Mouse (Mus musculus) limb, embryonic 14.5 days (tissue): ENCODE data around the gene Wdr70. TPM values are rescaled to one million over a fixed set of nuclear protein-coding genes. Genes with fewer than 3 reads are reported as not detected.

Source experiments
- ATAC-seq: fragments of 200-750 bp; cut with Nextera tagmentation; 2 replicates; pipeline ENCODE4 v1.8.0; 2017; ENCODE audit warnings: low read depth, moderate number of reproducible peaks, moderate TSS enrichment; ENCODE audit not compliant: low FRiP score
- DNase-seq: peaks from one replicate; pipeline ENCODE4 v3.0.0-alpha.2; 2015; ENCODE audit warnings: low spot score
- H3K27ac ChIP-seq: fragments of 300-500 bp; sonication (generic); replicated peaks from 2 replicates; pipeline ENCODE4 v1.5.1; 2014; ENCODE audit warnings: low read depth, mild to moderate bottlenecking, low read length, moderate library complexity, mixed read lengths
- H3K27me3 ChIP-seq: fragments of 300-500 bp; sonication (generic); 2 replicates; pipeline ENCODE4 v1.6.1; 2014; ENCODE audit warnings: low read length, mixed read lengths; ENCODE audit not compliant: control insufficient read depth, insufficient read depth
- H3K36me3 ChIP-seq: fragments of 300-500 bp; sonication (generic); 2 replicates; pipeline ENCODE4 v1.6.1; 2014; ENCODE audit warnings: mild to moderate bottlenecking, low read length, moderate library complexity, mixed read lengths; ENCODE audit not compliant: control insufficient read depth, insufficient read depth
- H3K4me1 ChIP-seq: fragments of 300-500 bp; sonication (generic); 2 replicates; pipeline ENCODE4 v1.6.1; 2014; ENCODE audit warnings: antibody characterized with exemption, low read length, mixed read lengths; ENCODE audit not compliant: control insufficient read depth, insufficient read depth
- H3K4me2 ChIP-seq: fragments of 300-500 bp; sonication (generic); replicated peaks from 2 replicates; pipeline ENCODE4 v1.6.1; 2014; ENCODE audit warnings: low read depth, mild to moderate bottlenecking, low read length, moderate library complexity; ENCODE audit not compliant: severe bottlenecking
- H3K4me3 ChIP-seq: fragments of 300-500 bp; sonication (generic); replicated peaks from 2 replicates; pipeline ENCODE4 v1.5.1; 2014; ENCODE audit warnings: low read length
- H3K9ac ChIP-seq: fragments of 300-500 bp; sonication (generic); 2 replicates; pipeline ENCODE4 v1.6.1; 2014; ENCODE audit warnings: mild to moderate bottlenecking, low read depth, low read length, moderate library complexity; ENCODE audit not compliant: severe bottlenecking
- H3K9me3 ChIP-seq: fragments of 300-500 bp; sonication (generic); 2 replicates; pipeline ENCODE4 v1.6.1; 2016; ENCODE audit warnings: low read length; ENCODE audit not compliant: control insufficient read depth
- POLR2A ChIP-seq: fragments of 200-500 bp; IDR thresholded peaks from 2 replicates; pipeline ENCODE4 v1.8.0; 2012; ENCODE audit warnings: inconsistent platforms, mild to moderate bottlenecking, moderate library complexity, borderline replicate concordance; ENCODE audit not compliant: insufficient read depth, insufficient read length; ENCODE audit errors: extremely low read depth
- WGBS: fragments of 180-500 bp; shearing (Covaris S2); extraction: QIAGEN DNeasy Blood & Tissue Kit; methylation state at CpG from one replicate; pipeline ENCODE4 v1.1.7; 2014; 5-methylcytosine and 5-hydroxymethylcytosine counted together
- microRNA-seq: library from miRNA; unstranded; fragments of <30 nt; microRNA quantifications from one replicate; pipeline ENCODE4, GENCODE M21; 2016
- polyA plus RNA-seq, 2 experiments: library from polyadenylated mRNA; depleted of rRNA in 1 of 2; stranded (reverse) in 1 of 2; unstranded in 1 of 2; fragments of >200 nt; fragmentation: Nextera tagmentation in 1 of 2; extraction: Ambion mirVana in 1 of 2; gene quantifications; 2 replicates each; pipeline versions ENCODE4 v1.2.1 to v1.2.3; 2012 to 2014

The Wdr70 gene
- polyA plus RNA-seq, 2 experiments = 36.4 to 50.4 TPM

DNA sequence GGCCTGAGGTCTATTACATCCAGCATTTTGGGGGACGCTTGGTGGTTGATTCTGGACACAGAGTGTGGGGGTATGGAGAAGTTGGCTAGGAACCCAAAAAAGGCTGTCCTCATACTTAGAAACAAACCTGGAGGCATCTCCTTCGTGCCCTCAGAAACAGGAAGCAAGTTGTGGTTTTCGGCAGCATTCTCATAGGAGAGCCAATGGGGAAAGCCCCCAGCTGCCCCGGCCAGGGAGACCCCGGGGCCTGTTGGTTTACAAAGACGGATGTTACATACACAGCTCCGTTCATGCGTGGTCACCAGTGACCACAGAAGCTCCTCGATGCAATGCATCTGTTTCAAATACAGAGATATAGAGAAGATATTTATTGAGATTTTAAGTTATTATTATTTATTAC, 263.6 kb downstream of the Wdr70 start:
- Histone ChIP-seq H3K4me1 (peaks cover 6% of the 10 kb centered on the region; the same call in 1 of the 2 replicates), H3K4me3 (no peak overlapping the region), H3K9ac (no peak overlapping the region), H3K36me3 (no peaks in the 10 kb centered on the region), H3K27ac (no peak overlapping the region), H3K27me3 (no peaks in the 10 kb centered on the region), H3K9me3 (no peaks in the 10 kb centered on the region), H3K4me2 (no peak overlapping the region)
- TF ChIP-seq POLR2A = no peak
- no peak for ATAC-seq
- WGBS = 82% methylated on average over 9 of the region's 9 CpGs
- no peak for DNase-seq

- ATAC-seq = no peak
- Histone ChIP-seq H3K9me3 (no peaks in the 10 kb centered on the region), H3K27me3 (0 out of 2 replicates have a peak, but pooled peaks cover 5% of the 10 kb centered on the region), H3K4me3 (no peak overlapping the region), H3K27ac (no peak overlapping the region), H3K4me2 (no peak overlapping the region), H3K36me3 (no peaks in the 10 kb centered on the region), H3K9ac (no peak overlapping the region), H3K4me1 (no peaks in the 10 kb centered on the region)
- 48% methylated on average over 6 of the region's 6 CpGs for WGBS
- DNase-seq = no peak
- TF ChIP-seq POLR2A = no peak
These were observed 273.5 kb downstream of the Wdr70 start for GRCm38 (mm10) chr15:7825530-7825929.

GRCm38 (mm10) chr15:7823886-7824285, 275.1 kb downstream of the Wdr70 start:
- ATAC-seq = no peak
- TF ChIP-seq POLR2A = no peak

More at GRCm38 (mm10) chr15:7823886-7824285, 275.1 kb downstream of the Wdr70 start:
- Histone ChIP-seq H3K4me2 (no peak overlapping the region), H3K4me3 (no peak overlapping the region), H3K27ac (no peak overlapping the region), H3K4me1 (no peaks in the 10 kb centered on the region), H3K36me3 (no peaks in the 10 kb centered on the region), H3K27me3 (peaks cover 15% of the 10 kb centered on the region), H3K9ac (no peak overlapping the region), H3K9me3 (no peaks in the 10 kb centered on the region)
- WGBS = 63% methylated on average over 6 of the region's 6 CpGs
- no peak for DNase-seq

Small RNA genes within 50 kb of the gene (microRNA-seq; reads per million reads assigned to microRNA genes)
- gene Gm27529 = not detected

Other genes starting within 250 kb of the Wdr70 start
- 26.6 and 29.1 TPM in 2 replicates for gene Nup155, start 10.1 kb upstream of the Wdr70 start, polyA plus RNA-seq (2012; rRNA removed)
- 16.7 and 18.3 TPM in 2 replicates for gene Nup155, start 10.1 kb upstream of the Wdr70 start, polyA plus RNA-seq (2014; fragmentation: Nextera tagmentation; extraction: Ambion mirVana)
- 12.1 and 12.5 TPM in 2 replicates for gene Cplane1, start 69.9 kb upstream of the Wdr70 start, polyA plus RNA-seq (2012; rRNA removed)
- gene Cplane1, start 69.9 kb upstream of the Wdr70 start, polyA plus RNA-seq (2014; fragmentation: Nextera tagmentation; extraction: Ambion mirVana) = 12.2 and 13.3 TPM in 2 replicates